Mouse (Mus musculus) ZHBTc4 (cell line): Measurements from ENCODE around the gene Ttc22.

Experiments used
- DNase-seq: peaks from one replicate; pipeline ENCODE4 v3.0.0-alpha.2; 2011; ENCODE audit warnings: low read depth, low spot score

The Ttc22 gene

GRCm38 (mm10) chr4:106663956-106664470 lies 41.8 kb downstream of the Ttc22 start:
- DNase-seq: peak; percentile 73

GRCm38 (mm10) chr4:106664697-106665096 lies 42.5 kb downstream of the Ttc22 start:
- peak; percentile 59 for DNase-seq

GRCm38 (mm10) chr4:106665269-106665668 lies 43.0 kb downstream of the Ttc22 start:
- DNase-seq: no peak

GRCm38 (mm10) chr4:106665673-106666072 lies 43.4 kb downstream of the Ttc22 start:
- DNase-seq: no peak

GRCm38 (mm10) chr4:106666546-106666945 lies 44.3 kb downstream of the Ttc22 start:
- no peak for DNase-seq

- DNase-seq: no peak
Measured at GRCm38 (mm10) chr4:106676749-106677148, 54.5 kb downstream of the Ttc22 start.

- DNase-seq: peak; percentile 99
Measured at GRCm38 (mm10) chr4:106678442-106679118, 56.3 kb downstream of the Ttc22 start, which contains the start of gene Ttc4. Gene Ttc4, minus strand, starts transcription at chr4:106678944.

GRCm38 (mm10) chr4:106679152-106679551 lies 56.9 kb downstream of the Ttc22 start:
- DNase-seq: no peak

- no peak for DNase-seq
Measured at GRCm38 (mm10) chr4:106680955-106681354, 58.7 kb downstream of the Ttc22 start.

GRCm38 (mm10) chr4:106688636-106689296 lies 66.5 kb downstream of the Ttc22 start:
- peak; percentile 14 for DNase-seq
